Mouse (Mus musculus) urinary bladder, postnatal 4 days (tissue): ENCODE data around the gene Ctps.
"Not testable (repeated sequence)": the region's sequence is repeated elsewhere in the genome, so short reads cannot be mapped to it uniquely, and the experiment has no call there.

ENCODE experiments used
- DNase-seq, 2 experiments: peaks; one replicate each; pipeline ENCODE4 v3.0.0; 2021 to 2022; ENCODE audit warnings: low spot score in 2 of 2

Ctps gene

GRCm38 (mm10) chr4:120569486-120570437, at the start of gene Ctps:
Ctps (minus strand) TSS chr4:120570276.
- DNase-seq, result peak; percentile 93 to 94

DNA sequence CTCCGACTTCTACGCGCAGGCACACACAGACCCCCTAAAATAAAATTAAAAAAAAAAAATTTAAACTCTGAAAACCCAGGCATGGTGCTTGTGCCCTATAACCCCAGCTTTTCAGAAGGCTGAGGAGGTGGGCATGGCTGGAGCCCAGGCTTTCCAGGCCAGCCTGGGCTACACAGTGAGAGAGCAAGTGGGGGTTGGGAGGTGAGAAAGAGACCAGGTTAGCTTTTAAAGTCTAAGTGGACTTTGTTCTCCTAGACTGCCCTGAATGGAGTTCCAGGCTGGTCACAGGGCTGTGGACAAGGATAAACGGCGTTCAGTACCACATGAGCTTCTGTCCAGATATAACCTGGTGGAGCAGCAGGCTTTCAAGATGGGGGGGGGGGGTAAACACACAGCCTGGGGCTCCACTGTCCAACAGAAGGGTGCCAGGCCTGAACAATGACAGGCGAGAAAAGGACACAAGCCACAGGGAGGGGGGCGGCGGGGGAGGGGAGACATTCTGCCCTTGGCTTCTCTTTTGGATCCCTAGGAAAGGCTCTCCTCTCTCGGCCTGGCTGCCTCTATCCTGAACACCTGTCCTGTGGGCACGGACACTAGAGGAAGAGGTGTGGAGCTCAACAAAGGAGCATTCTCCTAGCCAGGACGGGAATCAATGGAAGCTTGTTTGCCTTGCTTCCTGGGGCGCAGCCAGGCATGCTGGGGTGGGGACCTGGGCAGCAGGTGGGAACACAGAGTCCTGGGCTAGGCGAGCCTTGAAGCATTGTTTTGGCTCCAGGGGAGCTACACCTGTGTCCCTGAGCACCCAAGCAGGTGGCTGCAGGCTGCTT, 46.3 kb upstream of the Ctps start:
- no peak for DNase-seq

DNA sequence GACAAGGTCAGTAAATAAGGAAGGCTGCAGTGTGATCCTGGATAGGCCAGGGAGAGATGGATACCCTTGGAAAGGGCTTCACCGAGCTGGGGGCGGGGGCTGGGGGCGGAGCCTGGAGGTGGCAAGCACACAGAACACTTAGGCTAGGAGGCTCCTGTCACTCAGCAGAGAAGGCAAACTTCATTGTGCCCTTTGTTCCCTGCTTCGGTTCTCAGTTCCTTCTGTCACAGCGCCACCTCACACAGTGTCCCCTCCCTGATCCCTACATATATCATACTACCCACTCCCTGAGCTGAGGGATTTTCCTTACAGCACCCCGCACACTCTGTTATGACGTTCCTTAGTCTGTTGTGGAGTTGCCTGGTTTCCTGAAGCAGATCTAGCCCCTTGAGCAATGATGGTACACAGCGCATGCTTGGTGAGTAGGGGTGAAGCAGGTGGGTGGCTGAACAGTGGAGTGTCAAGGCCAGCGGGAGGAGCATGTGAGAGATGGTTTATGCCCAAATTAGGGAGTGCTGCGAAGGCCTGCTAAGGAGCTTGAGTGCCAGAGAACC, 45.5 kb upstream of the Ctps start:
- DNase-seq, result no peak

GRCm38 (mm10) chr4:120614644-120615043, 44.6 kb upstream of the Ctps start:
- DNase-seq, result no peak

- no peak for DNase-seq
Observed at GRCm38 (mm10) chr4:120613691-120614329, 43.7 kb upstream of the Ctps start.

DNA sequence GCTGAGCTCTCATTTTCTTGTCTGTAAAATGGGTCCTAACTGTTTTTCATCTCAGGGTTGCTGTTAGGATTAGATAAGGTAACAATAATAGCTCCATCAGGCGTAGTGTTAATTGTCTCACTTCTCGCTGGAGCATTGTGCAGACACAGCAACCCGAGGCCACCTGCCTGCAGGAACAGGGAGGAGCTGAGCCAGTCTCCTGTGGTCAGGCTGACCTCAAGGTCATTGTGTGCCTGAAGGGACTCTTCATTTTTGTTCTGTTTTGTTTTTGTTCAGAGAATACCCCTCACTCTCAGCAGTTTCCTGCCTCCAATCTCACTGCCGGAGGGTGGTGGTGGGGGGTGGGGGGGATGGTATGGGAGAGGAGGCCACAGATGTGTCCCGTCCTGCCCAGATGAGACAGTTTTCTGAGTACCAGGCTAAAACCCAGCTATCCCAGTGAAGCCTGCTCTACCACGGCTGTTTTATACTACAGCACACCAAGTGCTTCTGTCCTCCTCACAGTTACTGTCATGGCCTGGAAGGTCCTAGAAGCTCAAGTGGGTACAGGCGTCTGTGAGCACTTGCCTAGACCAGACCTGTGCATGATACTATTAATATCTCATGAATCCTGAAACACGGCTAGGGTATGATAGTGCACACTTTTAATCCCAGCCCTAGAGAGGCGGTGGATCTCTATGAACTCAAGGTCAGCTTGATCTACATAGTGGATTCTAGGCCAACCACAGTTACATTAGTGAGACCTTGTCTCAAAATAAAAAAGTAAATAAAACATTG, 42.4 kb upstream of the Ctps start:
- no peak for DNase-seq

- no peak for DNase-seq
Observed at GRCm38 (mm10) chr4:120611005-120611404, 40.9 kb upstream of the Ctps start.

DNA sequence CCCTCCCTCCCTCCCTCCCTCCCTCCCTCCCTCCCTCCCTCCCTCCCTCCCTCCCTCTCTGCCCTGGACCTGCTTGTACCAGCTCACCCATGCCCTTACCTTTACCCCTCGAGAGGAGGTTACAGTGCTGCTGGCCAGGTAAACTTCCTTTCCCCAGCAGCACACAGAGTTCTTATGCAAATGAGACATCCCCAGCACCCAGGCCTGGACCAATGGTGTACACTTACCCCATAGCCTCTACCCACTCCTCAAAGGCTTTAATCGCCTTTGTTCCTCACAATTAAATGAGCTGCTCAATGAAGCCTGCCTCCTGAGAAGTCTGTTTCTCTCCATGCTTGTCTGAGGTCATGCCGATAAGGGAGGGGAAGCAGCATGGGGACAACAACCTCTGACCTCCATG, 36.9 kb upstream of the Ctps start:
- no peak for DNase-seq

GRCm38 (mm10) chr4:120602669-120603068, 32.6 kb upstream of the Ctps start:
- no peak for DNase-seq

- no peak for DNase-seq
Observed at GRCm38 (mm10) chr4:120601774-120602173, 31.7 kb upstream of the Ctps start.

GRCm38 (mm10) chr4:120598922-120599321, 28.8 kb upstream of the Ctps start:
- DNase-seq, result no peak

DNA sequence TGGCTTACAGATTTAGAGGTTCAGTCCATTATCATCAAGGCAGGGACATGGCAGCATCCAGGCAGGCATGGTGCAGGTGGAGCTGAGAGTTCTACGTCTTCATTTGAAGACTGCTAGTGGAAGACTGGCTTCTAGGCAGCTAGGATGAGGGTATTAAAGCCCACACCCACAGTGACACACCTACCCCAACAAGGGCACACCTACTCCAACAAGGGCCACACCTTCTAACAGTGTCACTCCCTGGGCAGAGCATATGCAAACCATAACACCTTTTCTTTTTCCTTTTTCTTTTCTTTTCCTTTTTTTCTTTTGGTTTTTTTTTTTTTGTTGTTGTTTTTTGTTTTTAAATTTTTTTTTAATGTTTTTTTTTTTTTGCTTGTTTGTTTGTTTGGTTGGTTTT, 26.1 kb upstream of the Ctps start:
- not testable (repeated sequence) for DNase-seq

GRCm38 (mm10) chr4:120590973-120591372, 20.9 kb upstream of the Ctps start:
- no peak for DNase-seq

DNA sequence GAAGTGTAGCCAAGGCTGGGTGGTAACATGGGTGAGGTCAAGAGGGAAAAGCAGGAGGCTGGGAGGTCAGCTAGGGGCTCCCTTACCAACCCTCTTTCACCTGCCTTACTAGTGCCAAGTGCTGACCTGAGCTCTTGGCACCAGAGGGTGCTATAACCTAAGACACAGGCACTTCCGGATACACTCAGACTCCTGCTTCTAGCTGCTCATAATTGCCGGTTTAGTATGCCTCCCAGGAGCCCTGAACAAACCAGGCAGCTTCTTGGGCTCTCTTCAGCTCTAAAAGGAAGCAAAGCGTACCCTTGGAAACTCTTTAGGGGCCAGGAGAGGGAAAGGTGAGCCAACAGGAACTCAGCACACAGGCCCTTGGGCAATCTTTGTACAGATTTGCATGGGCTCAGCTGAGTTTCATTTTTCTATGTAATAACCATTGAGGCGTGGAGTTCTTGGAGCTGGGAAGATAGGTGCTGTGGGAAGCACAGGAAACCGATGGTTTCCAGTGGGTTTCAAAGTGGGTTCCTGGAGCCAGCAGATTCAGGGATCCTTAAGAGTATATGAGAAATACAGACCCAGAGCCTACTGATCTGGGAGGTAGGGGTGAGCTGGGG, 19.8 kb upstream of the Ctps start:
- no peak for DNase-seq

- DNase-seq, result no peak
Observed at GRCm38 (mm10) chr4:120589070-120589469, 19.0 kb upstream of the Ctps start.

DNA sequence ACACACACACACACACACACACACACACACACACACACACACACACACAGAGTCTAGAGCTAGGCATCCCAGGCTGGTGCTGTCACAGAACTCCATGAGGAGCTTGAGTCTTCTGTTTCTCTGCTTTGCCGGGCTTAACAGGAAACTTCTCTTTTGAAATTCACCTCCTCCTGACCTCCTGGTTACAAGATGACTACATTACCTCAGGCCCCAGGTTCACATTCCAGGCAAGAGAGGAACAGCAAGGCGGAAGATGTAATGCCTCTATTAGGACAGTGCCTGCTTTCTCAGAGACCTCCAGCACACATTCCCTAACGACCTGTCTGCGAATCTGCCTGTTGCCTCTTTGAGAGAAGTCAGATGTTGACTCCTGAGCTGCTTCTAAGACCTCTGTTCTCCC, 18.4 kb upstream of the Ctps start, which contains the start of gene Gm8439:
Gene Gm8439 (plus strand): TSS at position 301 of the 400 bp plus-strand sequence.
- no peak for DNase-seq

GRCm38 (mm10) chr4:120586986-120587385, 16.9 kb upstream of the Ctps start:
- no peak for DNase-seq

DNA sequence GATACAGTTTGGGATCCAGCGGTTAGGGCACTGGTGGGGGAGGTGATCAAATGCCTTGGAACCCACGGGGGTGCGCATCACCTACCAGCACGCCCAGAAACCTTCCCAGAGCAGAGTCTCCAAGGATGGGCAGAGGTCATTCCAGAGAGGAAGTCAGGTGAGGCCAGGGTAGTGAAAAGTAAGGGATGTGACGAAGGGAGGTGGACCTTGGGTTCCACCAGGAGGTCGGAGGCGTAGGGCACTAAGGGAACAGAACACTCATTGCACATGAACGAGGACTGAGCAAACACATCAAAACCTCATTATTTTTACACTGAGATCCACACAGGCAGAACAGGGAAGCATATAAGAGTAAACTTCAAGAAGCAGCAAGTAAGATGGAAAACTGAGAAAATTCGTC, 11.6 kb upstream of the Ctps start:
- no peak for DNase-seq

GRCm38 (mm10) chr4:120580894-120581293, 10.8 kb upstream of the Ctps start:
- no peak for DNase-seq

DNA sequence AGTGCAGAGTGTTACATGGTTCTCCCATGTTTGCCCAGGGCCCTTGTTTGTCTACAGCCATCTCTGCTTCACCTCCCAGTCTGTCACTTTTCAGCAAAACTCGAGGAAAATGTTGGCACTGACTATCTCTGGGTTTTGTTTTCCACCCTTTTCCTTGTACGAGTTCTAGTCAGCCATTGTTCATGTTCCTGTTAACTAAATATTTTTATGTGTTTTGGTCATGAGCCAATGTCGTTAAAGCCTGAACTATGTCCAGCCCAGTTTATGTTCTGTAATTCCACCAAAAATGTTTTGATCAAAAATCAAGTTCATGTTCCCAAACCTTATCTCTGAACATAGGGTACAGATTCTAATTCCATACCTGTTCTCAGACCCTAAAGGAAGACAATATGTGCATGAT, 1.6 kb upstream of the Ctps start:
- no peak for DNase-seq

GRCm38 (mm10) chr4:120571070-120571464, 991 bp upstream of the Ctps start:
- no peak for DNase-seq
